Mouse (Mus musculus): ENCODE measurements around the gene Mrps11.
A peak's percentile ranks its signal among the peaks of the same experiment; 100 is the strongest.

DNA sequence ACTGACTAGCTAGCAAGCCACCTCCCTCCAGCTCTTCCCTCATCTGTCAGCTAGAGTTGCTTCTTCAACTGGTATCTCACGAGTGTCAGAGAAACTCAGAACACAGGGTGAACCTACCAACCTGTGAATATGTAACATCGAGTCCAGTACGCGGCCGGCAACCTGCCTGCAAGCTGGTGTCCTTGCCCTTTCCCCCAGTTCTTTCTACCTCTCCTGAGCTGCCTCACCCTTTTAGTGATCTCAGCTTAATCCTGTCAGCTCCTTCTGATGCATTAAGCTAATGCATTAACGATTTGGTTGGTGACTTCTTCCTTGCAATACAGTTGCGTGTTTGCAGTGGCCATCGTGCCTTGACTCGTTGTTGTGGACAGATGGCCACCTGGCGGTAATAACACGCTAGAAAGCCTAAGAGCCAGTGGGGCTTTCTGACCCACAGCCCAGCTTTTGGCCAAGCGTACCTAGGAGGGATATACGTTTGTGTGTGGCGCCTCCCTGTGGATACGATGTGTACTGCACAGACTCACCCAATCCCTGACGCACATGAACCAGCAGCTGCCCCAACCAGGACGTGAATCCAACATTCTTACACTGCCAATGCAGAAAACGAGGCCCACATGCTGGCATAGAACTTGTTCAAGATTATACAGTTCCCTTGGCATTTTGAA lies 16.8 kb upstream of the Mrps11 start:
- TF ChIP-seq POU5F1 (IDR thresholded peaks at IDR 0.05; ENCODE audit: borderline replicate concordance, low read length): no peak
- peak; percentile 85 for TF ChIP-seq CTCF (conservative IDR thresholded peaks at IDR 0.05; ENCODE audit: low read length)
- no peak for TF ChIP-seq NANOG (IDR thresholded peaks at IDR 0.05; ENCODE audit: borderline replicate concordance, low read length)
